Mouse (Mus musculus): ENCODE measurements around the gene Lonp2.

The Lonp2 gene

DNA sequence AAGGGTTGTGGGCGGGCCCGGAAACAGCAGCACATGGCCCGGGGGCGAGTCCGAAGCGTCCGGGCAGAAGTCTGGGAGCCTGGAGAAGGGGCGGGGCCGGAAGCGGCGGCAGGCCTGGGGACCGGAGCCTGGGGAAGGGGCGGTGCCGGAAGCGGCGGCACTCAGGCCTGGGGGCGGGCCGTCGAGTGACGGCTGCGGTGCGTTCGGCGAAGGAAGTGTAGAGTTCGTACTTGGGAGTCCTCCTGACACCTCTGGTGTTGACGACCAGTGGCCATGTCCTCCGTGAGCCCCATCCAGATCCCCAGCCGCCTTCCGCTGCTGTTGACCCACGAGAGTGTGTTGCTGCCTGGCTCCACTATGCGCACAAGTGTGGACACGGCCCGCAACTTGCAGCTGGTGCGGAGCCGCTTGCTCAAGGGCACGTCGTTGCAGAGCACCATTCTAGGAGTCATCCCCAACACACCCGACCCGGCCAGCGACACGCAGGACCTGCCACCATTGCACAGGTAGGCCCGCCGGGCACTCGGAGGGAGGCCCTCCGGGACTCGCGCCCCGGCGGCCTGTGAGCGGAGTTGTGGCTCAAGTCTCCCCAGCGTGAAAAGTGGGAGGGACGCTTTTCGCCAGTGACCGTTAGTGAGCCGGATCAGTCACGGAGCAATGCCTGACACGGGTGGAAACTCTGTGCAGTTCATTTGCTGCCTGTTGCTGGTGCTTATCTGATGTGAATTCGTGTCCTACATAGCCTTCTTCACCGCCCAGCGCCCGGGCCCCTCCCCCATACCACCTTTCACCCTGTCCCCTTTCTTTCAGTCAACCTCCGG lies at the start of gene Lonp2:
Gene Lonp2 (plus strand): TSS at position 133 of the 821 bp plus-strand sequence.
- peak; percentile 99 for DNase-seq (ENCODE audit: low spot score)

DNA sequence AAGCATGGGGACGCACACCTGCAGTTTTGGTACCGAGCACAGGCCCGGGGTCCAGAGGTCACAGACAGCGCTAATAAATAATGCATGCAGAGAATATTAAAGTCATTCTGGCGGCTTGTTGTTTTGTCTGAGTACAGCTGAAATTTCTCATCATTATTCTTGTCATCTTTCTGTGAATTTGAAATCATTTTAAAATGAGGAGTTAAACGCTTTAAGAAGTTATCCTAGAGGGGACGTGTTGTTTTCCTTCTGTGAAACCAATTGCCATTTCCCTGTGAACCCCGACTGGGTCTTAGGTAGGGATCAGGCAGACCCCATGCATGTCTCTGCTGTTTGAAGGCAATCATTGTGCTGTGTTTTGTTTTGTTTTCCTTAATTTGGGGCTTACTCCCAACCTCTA lies 46.3 kb upstream of the Lonp2 start:
- no peak for DNase-seq (ENCODE audit: low spot score)

DNA sequence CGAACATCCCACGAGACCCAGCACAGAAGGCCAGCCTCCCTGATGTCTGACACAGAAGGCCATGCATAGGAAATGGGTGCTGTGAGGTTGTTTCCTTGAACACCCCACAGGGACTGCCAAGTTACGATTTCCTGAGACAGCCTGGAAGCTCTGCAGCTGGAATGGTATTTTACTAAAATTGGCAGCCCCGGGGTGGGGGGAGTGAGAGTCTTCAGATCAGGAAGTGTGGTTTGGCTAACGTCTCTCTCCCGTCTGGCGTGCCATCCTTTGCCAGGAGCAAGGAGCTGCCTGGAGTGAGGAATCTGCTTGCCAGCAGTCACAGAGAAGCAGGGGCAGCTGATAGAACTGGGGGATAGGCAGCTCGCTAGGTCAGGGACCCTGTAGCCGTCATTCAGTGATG lies 45.8 kb upstream of the Lonp2 start:
- DNase-seq (ENCODE audit: low spot score) = no peak

DNA sequence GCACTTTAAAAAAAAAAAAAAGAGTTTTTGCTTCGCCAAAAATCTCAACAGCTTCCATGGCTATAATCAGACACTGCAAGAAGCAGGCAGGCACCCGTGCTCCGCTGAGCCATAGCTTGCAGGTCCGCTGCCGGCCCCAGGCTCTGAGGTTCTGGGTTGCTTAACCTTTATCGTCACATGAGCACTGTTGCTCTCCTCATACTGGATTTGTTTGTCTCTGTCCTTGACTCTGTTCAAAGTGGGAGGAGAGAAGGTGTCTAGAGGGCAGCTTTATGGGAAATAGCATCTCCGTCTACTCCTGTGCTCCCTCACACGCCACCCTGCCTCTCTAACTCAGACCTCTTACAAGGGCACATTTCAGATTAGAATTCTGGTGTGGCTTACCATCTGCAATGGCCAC lies 45.1 kb upstream of the Lonp2 start:
- no peak for DNase-seq (ENCODE audit: low spot score)

DNA sequence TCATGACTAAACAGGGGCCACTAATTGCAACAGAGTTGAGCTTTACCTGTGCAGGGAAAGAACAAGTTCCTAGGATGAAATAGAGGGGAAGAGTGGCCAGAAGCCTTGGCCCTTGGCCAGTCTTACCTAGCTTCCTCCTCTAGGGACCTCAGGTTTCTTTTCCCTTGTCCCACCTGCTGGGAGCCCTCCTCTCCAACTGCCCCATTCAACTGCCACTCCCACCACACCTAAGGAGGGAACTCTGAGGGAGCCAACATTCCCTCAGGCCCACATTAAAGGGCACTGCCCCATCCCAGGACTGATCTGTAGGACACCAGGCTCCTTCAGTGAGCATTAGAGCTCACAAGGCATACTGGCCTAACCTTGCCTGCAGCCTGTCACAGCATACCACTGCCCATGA lies 43.4 kb upstream of the Lonp2 start, which contains the start of gene Abcc12:
Gene Abcc12 (minus strand): TSS at position 229 of the 400 bp plus-strand sequence.
- no peak for DNase-seq (ENCODE audit: low spot score)

DNA sequence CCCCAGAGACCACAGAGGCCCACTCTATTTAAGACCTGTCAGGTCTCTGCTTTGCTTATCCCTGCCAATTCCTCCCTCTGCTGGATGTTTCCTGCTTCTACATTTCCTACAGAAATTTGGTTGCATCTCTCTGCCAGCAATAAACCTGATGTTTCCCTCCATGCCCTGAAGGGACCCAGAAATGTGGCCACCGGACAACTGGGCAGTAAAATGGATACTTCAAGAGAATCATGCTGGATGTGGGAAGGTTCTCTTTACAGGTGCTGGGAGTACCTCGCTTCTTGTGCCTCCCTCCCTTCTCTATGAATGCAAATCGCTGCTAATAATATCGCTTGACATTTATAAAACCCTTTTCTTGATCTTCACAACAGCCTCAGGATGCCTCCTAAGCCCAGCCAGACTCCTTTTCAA lies 41.9 kb upstream of the Lonp2 start:
- no peak for DNase-seq (ENCODE audit: low spot score)

DNA sequence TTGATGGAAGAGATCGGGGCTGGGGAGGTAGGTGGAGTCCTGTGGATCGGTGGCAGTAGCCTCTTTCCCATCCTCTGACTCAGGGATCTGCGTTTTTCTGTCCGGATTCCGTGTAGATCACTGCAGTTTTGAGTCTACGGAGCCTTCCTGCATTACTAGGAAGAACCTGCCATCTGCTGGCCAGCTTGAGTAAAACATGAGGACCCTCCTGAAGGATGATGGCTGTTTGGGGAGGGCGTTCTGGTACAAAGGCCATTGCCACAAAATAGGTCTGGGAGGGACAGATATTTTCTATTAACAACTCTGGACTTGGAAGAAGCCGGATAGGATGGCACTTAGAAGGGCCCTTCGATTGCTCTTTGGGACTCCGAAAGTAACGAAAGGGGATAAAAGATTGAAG lies 38.7 kb upstream of the Lonp2 start:
- peak; percentile 88 for DNase-seq (ENCODE audit: low spot score)

DNA sequence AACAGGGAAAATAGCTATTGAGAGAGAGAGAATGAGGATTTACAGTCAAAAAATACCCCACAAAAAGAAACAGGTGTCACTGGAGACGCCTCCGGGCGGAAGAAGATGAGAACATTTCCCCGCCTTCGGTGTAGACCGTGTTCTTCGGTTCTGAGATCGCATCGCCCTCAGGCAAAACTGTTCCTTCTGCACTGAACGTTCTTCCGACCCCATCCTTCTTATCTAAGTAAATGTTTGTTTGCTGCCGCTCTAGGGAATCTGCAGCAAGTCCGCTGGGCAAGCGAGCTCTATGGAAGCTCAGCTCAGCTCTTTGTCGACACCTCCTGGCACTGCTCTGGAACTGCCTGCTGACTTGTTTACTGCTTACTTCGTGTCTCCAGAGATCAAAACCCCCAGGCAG lies 38.3 kb upstream of the Lonp2 start:
- peak; percentile 80 for DNase-seq (ENCODE audit: low spot score)

DNA sequence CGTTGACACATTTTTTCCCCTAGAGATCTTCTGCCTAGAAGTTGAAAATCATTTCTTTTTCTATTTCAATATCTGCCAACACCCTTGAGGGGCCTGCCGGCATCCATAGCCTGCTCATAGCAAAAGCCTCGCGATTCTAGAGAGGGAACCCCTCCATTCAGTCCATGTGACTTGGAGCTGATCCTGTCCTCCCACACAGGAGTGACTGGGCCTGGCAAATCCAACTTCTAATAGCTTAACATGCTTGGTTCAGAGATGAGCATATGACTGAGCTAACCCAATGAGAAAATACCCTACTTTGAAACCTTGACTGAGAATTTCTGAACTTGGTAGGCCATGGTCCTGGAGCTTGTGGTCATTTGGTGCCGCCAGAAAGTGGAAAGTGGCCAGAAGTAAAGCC lies 37.8 kb upstream of the Lonp2 start:
- no peak for DNase-seq (ENCODE audit: low spot score)

DNA sequence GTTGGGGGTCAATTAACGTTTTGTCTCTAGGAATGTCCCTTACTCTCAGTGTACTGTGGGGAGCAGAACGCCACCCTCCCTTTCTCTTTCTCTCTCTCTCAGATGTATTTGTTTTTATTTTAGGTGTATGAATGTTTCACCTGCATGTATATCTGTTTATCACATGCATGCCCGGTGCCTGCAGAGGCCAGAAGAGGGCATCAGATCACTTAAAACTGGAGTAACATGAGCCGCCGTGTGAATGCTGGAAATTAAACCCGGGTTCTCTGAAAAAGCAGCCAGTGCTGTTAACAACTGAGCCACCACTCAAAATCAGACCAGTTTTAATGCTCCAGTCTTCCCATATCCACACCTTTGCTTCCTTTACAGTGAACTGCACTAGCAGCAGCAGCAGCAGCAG lies 37.2 kb upstream of the Lonp2 start:
- DNase-seq (ENCODE audit: low spot score) = no peak

DNA sequence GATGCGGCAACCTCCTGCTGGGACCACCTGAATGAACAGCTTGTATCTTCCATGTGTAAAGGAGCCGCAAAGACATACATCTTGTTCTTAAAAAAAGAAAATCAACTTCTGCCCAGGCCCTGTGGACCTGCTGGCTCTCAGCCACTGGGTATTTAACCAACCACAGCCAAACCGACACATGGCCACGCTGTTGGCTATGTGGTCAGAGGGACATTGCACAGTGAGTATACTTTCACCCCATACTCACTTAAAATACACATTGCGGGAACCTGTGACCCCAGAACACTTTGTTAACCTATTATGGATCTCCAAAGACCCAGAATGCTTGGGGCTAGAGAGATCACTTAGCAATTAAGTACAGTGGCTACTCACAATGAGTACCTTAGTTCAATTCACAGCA lies 35.5 kb upstream of the Lonp2 start:
- no peak for DNase-seq (ENCODE audit: low spot score)

DNA sequence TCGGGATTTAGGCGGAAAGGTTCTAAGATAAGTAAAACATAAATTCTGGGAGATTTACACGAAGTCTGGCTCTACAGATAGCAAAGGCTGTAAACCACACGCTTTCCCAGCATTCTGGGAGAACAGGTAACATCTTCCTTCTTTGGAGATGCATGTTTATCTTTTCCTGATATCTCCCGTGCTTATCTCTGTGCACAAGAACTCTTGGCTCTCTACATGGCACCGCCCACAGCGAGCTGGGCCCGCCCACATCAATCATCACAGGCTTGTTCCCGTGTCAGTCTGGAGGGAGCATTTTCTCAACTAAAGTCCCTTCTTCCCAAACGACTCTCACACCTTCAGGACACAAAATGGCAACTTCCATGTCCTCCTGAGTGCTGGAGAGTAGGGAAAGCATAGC lies 30.7 kb upstream of the Lonp2 start:
- no peak for DNase-seq (ENCODE audit: low spot score)

DNA sequence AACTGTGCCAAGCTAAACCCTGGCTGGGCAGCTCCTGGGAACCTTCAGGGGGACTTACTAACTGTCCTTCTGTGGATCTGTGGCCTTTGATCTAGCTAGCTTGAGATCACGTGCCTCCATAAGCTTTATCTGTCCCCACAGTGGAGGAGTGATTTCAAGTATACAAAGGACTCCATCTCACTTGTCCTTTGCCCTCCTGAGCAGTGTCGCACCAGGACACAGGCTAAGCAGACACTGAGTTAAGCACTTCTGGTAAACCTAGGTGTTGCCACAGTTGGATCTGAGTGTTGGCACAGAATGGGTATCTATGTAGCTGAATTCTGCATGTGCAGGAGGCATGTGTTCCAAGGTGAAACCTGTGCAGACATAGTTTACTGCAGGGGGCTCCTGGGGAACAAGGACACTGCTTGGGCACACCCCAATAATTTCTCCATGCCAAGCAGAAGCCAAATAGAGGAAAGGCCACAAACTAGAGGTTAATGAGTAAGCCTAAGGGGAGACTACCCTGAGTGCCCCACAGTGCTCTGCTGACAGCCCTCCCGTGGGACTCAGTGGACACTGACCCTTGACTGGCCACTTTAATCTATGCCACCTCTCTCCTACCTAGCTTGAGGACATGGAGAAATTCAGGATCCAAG lies 29.6 kb upstream of the Lonp2 start:
- DNase-seq (ENCODE audit: low spot score) = no peak

DNA sequence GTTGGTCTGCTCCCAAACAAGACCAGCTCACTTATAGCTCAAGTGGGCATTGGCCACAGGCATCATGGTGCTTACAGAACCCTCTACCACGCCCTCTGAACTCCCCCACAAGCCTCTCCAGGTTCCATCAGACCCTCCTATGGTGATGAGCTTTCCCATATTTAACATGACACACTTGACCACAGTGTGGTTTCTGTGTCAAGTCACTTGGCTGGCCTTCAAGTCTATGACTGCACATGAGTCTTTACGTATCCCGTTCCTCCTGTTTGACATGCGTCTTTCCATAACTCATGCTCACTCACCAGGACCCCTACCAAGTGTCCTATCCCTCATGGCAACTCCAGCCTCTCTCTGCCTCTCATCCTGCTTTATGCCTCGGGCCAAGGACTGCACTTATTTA lies 28.2 kb upstream of the Lonp2 start:
- no peak for DNase-seq (ENCODE audit: low spot score)

DNA sequence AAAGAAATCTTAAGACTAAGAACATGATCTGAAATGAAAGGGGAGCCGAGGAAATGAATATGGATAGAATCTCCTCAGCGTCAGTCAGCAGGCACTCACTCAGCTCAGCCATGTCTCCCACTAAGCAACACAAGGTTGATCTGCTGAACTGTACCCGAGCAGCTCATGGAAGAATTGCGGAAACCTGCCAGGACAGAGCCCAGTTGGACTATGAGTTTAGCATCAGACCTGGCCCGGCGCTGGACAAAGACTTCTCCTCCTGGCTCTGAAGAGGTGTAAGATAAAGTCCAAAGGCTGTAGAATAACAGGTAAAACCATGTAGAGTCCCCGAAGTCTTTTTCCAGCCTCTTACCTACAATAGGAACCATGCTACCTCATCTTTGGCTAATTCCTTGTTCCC lies 26.2 kb upstream of the Lonp2 start:
- DNase-seq (ENCODE audit: low spot score) = no peak

DNA sequence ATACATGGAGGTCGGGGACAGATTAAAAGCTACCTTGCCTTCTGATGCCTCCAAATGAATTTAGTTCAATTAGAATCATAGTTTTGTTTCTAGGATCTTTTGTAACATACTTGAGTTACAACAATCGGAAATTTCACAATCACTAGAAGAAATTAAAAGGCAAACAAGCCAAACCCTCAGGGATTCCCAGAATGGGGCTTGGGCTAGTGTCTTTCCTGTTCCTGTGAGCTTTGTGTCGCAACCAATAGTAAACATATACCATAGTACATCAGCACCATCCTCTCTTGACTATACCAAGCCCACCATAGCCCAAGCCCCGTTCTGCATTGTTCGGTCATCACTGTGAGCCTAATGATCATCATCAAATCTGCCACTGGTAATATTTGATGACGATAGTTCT lies 24.5 kb upstream of the Lonp2 start:
- no peak for DNase-seq (ENCODE audit: low spot score)

DNA sequence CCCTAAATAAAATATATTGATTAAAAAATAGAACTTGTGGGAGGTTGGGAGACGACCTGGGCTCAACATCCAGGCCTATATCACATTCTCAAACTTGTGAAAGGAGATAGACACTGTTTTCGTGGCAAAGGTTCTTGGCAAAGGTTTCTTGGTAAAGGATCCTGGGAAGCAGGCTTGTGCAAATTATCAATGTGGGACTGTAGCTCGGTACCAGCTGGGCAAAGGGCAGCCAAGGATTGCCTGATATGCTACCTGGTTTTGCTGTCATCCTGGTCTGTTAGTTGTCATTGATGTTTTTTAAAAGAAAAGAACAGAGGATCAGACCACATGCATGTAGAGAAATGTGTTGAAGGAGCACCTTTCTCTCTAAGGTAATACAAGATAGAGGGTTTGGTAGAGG lies 23.5 kb upstream of the Lonp2 start:
- DNase-seq (ENCODE audit: low spot score) = no peak

DNA sequence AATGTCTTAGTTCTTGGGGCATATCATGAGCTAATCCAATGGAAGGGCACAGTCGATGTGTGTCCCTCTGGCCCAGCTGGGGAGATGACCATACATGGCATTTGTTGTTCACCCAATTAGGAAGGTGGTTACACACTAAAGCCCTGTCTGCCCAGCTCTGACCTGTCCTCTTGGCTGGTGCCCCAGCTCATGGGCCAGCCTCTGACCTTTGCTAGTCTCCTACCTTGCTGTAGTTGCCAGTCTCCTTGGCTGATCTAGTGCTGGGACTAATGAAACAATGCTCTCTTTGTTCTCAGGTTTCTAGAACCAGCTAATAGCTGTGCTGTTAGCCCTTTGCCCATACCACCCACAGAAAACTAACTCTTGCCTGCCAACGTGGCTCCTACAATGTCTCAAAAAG lies 20.7 kb upstream of the Lonp2 start:
- no peak for DNase-seq (ENCODE audit: low spot score)

DNA sequence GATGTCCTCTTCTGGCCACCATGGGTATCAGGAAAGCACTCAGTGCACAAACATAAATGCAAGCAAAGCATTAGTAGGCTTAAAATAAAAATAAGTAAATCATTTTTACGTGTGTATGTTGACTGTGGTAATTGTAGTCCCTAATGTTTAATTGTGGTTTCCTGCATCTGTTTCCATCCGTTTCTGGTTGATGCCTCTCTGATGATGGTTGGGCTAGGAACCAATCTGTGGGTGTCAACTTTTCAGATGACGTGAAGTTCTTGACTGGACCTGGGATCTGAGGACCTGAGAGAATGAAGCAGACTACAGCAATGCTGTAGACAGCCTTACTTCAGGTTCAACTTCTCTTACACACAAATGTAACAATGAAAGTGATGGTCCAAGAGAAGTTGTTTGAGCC lies 19.2 kb upstream of the Lonp2 start:
- DNase-seq (ENCODE audit: low spot score) = no peak

DNA sequence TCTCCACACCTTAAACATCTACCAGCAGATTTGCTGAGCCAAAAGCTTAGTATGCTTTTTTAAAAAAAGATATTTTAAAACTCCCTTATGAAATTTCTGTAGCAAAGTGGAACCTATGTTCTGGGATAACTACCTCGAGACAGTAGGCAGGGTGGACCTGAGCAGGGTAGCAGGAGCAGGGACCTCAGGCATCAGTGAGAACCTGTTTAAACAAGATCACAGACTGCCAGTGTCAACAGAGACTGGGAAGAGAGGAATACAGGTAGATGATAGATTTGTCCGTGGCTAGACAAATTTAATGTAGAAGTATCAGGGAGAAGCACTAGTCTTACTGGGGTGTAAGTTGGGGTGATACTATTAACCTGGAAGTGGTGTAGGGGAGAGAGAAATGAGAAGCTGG lies 10.0 kb upstream of the Lonp2 start:
- DNase-seq (ENCODE audit: low spot score) = no peak

DNA sequence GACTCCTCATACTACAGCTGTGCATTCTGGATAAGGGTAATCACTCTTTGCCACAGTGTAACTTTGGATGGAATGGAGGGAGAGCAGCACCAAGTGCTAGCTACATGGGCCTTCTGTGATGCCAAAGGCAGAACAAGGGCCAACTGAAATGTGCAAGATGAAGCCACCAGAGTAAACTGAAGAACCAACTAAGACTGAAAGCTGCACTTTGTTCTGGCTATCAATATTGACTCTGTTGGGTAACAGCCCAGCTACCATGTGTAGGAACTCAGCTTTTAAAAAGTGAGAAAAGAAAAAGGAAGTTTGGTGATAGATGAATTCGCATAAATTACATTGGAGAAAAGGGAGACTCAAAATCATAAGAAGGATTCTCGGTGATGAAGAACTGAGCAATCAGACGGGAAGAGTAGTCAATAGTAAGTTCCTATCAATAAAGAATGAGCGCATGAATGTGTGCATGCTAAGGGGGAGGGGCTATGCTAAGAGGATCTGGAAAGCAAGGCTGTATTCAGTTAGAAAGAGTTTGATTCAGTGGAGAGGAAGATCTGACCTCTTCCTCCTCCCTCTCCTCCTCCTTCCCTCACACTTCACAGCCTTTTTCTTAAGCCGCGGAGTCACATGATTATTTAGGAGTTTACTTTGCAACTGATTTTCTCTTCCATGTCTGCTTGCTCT lies 8.6 kb upstream of the Lonp2 start:
- DNase-seq (ENCODE audit: low spot score) = no peak

DNA sequence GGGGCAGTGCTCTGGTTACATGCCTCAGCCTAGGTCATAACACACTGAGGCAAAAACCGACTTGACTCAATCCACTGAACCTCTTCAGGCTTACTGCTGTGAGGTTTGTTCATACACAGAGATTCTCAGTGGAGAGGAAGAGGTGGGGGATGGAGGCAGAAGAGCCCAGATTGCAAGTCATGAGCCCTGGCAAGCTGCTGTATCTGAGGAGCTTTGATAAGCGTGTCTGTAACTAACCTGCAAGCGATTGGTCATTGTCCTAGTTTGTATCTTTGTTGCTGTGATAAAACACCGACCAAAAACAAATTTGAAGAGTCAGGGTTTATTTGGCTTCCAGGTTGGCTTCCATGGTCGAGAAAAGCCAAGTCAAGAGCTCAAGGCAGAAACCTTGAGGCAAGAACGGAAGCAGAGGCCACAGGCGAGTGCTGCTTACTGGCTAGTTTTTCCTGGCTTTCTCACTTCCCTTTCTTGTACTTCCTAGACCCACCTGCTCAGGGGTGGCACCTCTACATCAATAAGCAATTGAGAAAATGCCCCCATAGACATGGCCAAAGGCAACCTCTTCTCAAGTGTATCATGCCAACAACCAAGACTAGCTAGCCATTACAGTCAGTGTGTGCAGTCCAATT lies 6.0 kb upstream of the Lonp2 start:
- no peak for DNase-seq (ENCODE audit: low spot score)

DNA sequence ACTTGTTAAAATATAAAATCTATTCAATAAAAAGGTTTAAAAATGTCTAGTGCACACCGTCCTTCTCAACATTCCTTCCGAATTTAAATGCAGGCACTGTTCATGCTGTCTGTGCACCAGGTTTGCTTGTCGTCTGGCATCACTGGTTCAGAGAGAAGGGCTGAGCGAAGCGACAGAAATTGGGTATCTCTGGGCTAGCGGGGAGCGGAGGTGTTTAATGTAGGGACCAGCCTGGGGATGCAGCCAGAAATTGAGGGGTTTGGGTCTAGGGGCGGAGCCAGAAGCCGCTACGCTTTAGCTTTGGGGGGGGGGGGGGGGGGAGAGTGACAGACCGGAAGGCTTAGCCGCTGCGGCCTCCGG lies 312 bp upstream of the Lonp2 start:
- DNase-seq (ENCODE audit: low spot score) = no peak

Data from testis, postnatal 10 days (tissue).